Mouse (Mus musculus) liver, embryonic 16.5 days (tissue): ENCODE measurements around the gene Krit1. TPM values are rescaled to one million over a fixed set of nuclear protein-coding genes. Genes with fewer than 3 reads are reported as not detected.
A peak's percentile ranks its signal among the peaks of the same experiment; 100 is the strongest.
"Not testable (repeated sequence)": the region's sequence is repeated elsewhere in the genome, so short reads cannot be mapped to it uniquely, and the experiment has no call there.

Experiments used
- ATAC-seq: fragments of 200-750 bp; cut with Nextera tagmentation; 2 replicates; pipeline ENCODE4 v1.8.0; 2017; ENCODE audit warnings: low read depth, mild to moderate bottlenecking, moderate number of reproducible peaks, moderate library complexity
- H3K27ac ChIP-seq: fragments of 300-500 bp; sonication (generic); 2 replicates; pipeline ENCODE4 v1.5.1; 2014; ENCODE audit warnings: mild to moderate bottlenecking, low read length
- H3K27me3 ChIP-seq: fragments of 300-500 bp; sonication (generic); 2 replicates; pipeline ENCODE4 v1.6.1; 2014; ENCODE audit warnings: low read depth, low read length, mixed read lengths; ENCODE audit not compliant: control insufficient read depth, insufficient read depth
- H3K36me3 ChIP-seq: fragments of 300-500 bp; sonication (generic); 2 replicates; pipeline ENCODE4 v1.6.1; 2014; ENCODE audit warnings: mild to moderate bottlenecking; ENCODE audit not compliant: control insufficient read depth, insufficient read depth
- H3K4me1 ChIP-seq: fragments of 300-500 bp; sonication (generic); 2 replicates; pipeline ENCODE4 v1.6.1; 2014; ENCODE audit warnings: low read depth, low read length, mixed read lengths; ENCODE audit not compliant: control insufficient read depth
- H3K4me2 ChIP-seq: fragments of 300-500 bp; sonication (generic); 2 replicates; pipeline ENCODE4 v1.6.1; 2014; ENCODE audit warnings: low read depth, low read length, mixed read lengths
- H3K4me3 ChIP-seq: fragments of 300-500 bp; sonication (generic); 2 replicates; pipeline ENCODE4 v1.5.1; 2014; ENCODE audit warnings: low read depth, mild to moderate bottlenecking, low read length
- H3K9ac ChIP-seq: fragments of 300-500 bp; sonication (generic); 2 replicates; pipeline ENCODE4 v1.6.1; 2014; ENCODE audit warnings: low read depth, low read length
- H3K9me3 ChIP-seq: fragments of 300-500 bp; sonication (generic); replicated peaks from 2 replicates; pipeline ENCODE4 v1.6.1; 2016; ENCODE audit warnings: low read length; ENCODE audit not compliant: control insufficient read depth
- WGBS: fragments of 180-500 bp; shearing (Covaris S2); extraction: QIAGEN DNeasy Blood & Tissue Kit; methylation state at CpG from one replicate; pipeline ENCODE4 v1.1.7; 2014; ENCODE audit not compliant: insufficient replicate concordance; 5-methylcytosine and 5-hydroxymethylcytosine counted together
- polyA plus RNA-seq: library from polyadenylated mRNA; unstranded; fragments of >200 nt; fragmentation: Nextera tagmentation; extraction: Ambion mirVana; gene quantifications from 2 replicates; pipeline ENCODE4 v1.2.1, GENCODE M21; 2015

Krit1 gene
- polyA plus RNA-seq, 1 experiment from 2014 or later, result 18.7 TPM

GRCm38 (mm10) chr5:3870161-3870560 is 67.2 kb downstream of the Krit1 start:
- Histone ChIP-seq H3K9me3 (no peaks in the 10 kb centered on the region), H3K27me3 (no peaks in the 10 kb centered on the region)
- 59% methylated on average over 4 of the region's 4 CpGs for WGBS

DNA sequence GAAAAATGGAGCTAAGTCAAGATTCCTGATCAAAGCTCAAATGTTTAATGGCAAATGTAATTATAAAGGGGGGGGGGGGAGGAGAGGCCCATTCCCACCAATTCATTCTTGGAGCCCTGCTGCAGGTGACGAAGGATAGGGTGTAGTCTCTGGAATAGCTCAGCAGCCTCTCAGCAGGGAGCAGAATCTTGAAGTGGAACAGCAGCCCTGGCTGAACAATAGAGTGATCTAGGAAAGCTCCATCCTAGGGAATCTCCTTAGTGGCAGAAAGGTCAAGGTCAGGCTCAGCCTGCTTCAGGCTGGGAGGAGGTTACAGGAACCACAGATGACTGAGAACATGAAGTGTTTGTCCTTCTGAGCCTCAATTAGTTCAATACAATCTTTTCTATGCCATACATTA is 69.4 kb downstream of the Krit1 start:
- no peaks in the 10 kb centered on the region for H3K4me1 ChIP-seq
- no peak overlapping the region for H3K27ac ChIP-seq
- 36% methylated on average over 1 of the region's 1 CpGs for WGBS
- no peaks in the 10 kb centered on the region for H3K36me3 ChIP-seq
- H3K9me3 ChIP-seq, result no peaks in the 10 kb centered on the region
- no peak overlapping the region for H3K4me3 ChIP-seq
- no peaks in the 10 kb centered on the region for H3K27me3 ChIP-seq
- H3K9ac ChIP-seq, result no peak overlapping the region
- H3K4me2 ChIP-seq, result no peak overlapping the region
- ATAC-seq, result no peak

More at GRCm38 (mm10) chr5:3870161-3870560, 67.2 kb downstream of the Krit1 start:
- no peak for ATAC-seq
- Histone ChIP-seq H3K27ac (no peak overlapping the region), H3K4me2 (no peak overlapping the region), H3K9ac (no peak overlapping the region), H3K36me3 (no peaks in the 10 kb centered on the region), H3K4me1 (no peaks in the 10 kb centered on the region), H3K4me3 (no peak overlapping the region)

- no peak for ATAC-seq
- no peak overlapping the region for H3K4me3 ChIP-seq
- no peak overlapping the region for H3K9ac ChIP-seq
- no peaks in the 10 kb centered on the region for H3K36me3 ChIP-seq
- H3K9me3 ChIP-seq, result no peaks in the 10 kb centered on the region
- 58% methylated on average over 3 of the region's 3 CpGs for WGBS
- no peak overlapping the region for H3K27ac ChIP-seq
- H3K4me1 ChIP-seq, result no peaks in the 10 kb centered on the region
- no peak overlapping the region for H3K4me2 ChIP-seq
- no peaks in the 10 kb centered on the region for H3K27me3 ChIP-seq
Measured at GRCm38 (mm10) chr5:3873485-3873884, 70.5 kb downstream of the Krit1 start.

DNA sequence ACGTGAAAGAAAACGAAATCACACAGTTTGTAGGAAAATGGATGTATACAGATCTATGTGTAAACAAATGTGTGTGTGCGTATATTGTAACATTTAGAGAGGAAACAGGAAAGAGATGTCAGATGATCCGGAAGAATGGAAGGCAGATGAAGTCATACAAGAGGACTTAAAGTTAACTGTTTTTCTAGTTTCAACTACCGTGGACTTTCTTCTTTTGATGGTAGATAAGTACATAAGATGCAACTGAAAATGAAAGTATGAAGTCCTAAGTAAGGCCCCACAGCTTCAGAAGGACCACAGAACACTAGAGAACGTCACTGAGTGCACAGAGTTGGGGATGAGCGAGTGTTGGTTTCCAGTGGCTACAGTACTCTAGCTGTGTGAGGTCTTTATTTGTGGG is 83.9 kb downstream of the Krit1 start:
- not testable (repeated sequence) for H3K9ac ChIP-seq, H3K9me3 ChIP-seq, H3K27me3 ChIP-seq, H3K4me2 ChIP-seq, H3K4me3 ChIP-seq, H3K27ac ChIP-seq, H3K36me3 ChIP-seq, H3K4me1 ChIP-seq, ATAC-seq
- 77% methylated on average over 7 of the region's 7 CpGs for WGBS

- H3K4me3 ChIP-seq, result no peak overlapping the region
- H3K9ac ChIP-seq, result no peak overlapping the region
- H3K27ac ChIP-seq, result no peak overlapping the region
- no peak overlapping the region for H3K4me2 ChIP-seq
- H3K4me1 ChIP-seq, result peaks cover 3% of the 10 kb centered on the region
- no peaks in the 10 kb centered on the region for H3K36me3 ChIP-seq
- ATAC-seq, result no peak
- no peaks in the 10 kb centered on the region for H3K27me3 ChIP-seq
- H3K9me3 ChIP-seq, result no peaks in the 10 kb centered on the region
Measured at GRCm38 (mm10) chr5:3889201-3889600, 86.2 kb downstream of the Krit1 start.

- Histone ChIP-seq H3K9ac (peak within 1 kb of the TSS; percentile 58), H3K4me3 (peak within 1 kb of the TSS; percentile 51), H3K4me2 (peak within 1 kb of the TSS; percentile 49)
- H3K36me3 ChIP-seq, H3K4me1 ChIP-seq, H3K27ac ChIP-seq, H3K9me3 ChIP-seq, H3K27me3 ChIP-seq: not testable (repeated sequence)
- peak; percentile 100 for ATAC-seq
- WGBS, result under 1% methylated on average over 6 of the region's 47 CpGs
Measured at GRCm38 (mm10) chr5:3893459-3894293, 90.7 kb downstream of the Krit1 start, which contains the start of gene Mterf1a. TSS of gene Mterf1a (minus strand) at chr5:3893933.

- not testable (repeated sequence) for H3K4me1 ChIP-seq, H3K4me2 ChIP-seq, H3K9ac ChIP-seq, H3K27ac ChIP-seq, H3K9me3 ChIP-seq, H3K27me3 ChIP-seq, H3K4me3 ChIP-seq, ATAC-seq, H3K36me3 ChIP-seq
- 94% methylated on average over 4 of the region's 4 CpGs for WGBS
Measured at GRCm38 (mm10) chr5:3894294-3894619, 91.3 kb downstream of the Krit1 start.

Other genes starting within 250 kb of the Krit1 start
- gene 1700109H08Rik, start 231.6 kb upstream of the Krit1 start, polyA plus RNA-seq, result 1.0 and 1.2 TPM in 2 replicates
- gene Pex1, start 207.1 kb upstream of the Krit1 start, polyA plus RNA-seq, result 5.6 and 6.4 TPM in 2 replicates
- 5.5 and 7.0 TPM in 2 replicates for gene Rbm48, start 206.6 kb upstream of the Krit1 start, polyA plus RNA-seq
- gene Tmbim7, start 152.0 kb upstream of the Krit1 start, polyA plus RNA-seq, result not detected in 2 replicates
- gene Gatad1, start 146.0 kb upstream of the Krit1 start, polyA plus RNA-seq, result 18.7 and 20.7 TPM in 2 replicates
- gene Ankib1, start 259 bp upstream of the Krit1 start, polyA plus RNA-seq, result 2.5 and 2.8 TPM in 2 replicates
- not detected in 2 replicates for gene Lrrd1, start 42.0 kb downstream of the Krit1 start, polyA plus RNA-seq
- 4.0 and 4.8 TPM in 2 replicates for gene Mterf1a, start 90.7 kb downstream of the Krit1 start, polyA plus RNA-seq
- gene Akap9, start 124.9 kb downstream of the Krit1 start, polyA plus RNA-seq, result 26.0 and 26.1 TPM in 2 replicates